Mouse (Mus musculus): ENCODE results near the gene Hist1h2bg.
"Not testable (repeated sequence)": the region's sequence is repeated elsewhere in the genome, so short reads cannot be mapped to it uniquely, and the experiment has no call there.

Gene Hist1h2bg

GRCm38 (mm10) chr13:23562699-23563462, 8.3 kb upstream of the Hist1h2bg start:
- DNase-seq: peak; percentile 44 to 70

- DNase-seq: no peak
Observed at GRCm38 (mm10) chr13:23564482-23564881, 6.7 kb upstream of the Hist1h2bg start.

- not testable (repeated sequence) for DNase-seq
Observed at GRCm38 (mm10) chr13:23570261-23571021, 755 bp upstream of the Hist1h2bg start.

DNA sequence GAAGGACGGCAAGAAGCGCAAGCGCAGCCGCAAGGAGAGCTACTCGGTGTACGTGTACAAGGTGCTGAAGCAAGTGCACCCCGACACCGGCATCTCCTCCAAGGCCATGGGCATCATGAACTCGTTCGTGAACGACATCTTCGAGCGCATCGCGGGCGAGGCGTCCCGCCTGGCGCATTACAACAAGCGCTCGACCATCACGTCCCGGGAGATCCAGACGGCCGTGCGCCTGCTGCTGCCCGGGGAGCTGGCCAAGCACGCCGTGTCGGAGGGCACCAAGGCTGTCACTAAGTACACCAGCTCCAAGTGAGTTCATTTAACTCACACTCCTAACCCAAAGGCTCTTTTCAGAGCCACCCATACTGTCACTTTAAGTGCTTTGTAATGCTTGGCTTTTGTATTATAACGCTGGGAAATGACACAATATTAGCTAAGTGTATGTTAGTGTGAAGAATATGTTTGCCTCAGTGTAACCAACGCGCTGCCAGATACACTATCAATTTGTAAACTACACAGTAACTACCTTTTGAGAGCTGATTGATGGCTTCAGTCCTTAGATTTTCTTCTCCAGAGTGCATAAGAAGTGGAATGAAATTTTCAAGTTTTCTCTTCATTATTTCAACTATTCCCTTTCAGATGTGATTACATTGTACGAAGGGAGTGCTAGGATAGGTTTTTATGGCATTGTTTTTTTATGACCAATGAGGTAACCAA, 465 bp downstream of the Hist1h2bg start:
- peak in 1 of 2 experiments; percentile 39 for DNase-seq

GRCm38 (mm10) chr13:23572218-23573033, 1.2 kb downstream of the Hist1h2bg start:
- no peak for DNase-seq

- peak in 1 of 2 experiments; percentile 18 for DNase-seq
Observed at GRCm38 (mm10) chr13:23573034-23573897, 2.1 kb downstream of the Hist1h2bg start.

DNA sequence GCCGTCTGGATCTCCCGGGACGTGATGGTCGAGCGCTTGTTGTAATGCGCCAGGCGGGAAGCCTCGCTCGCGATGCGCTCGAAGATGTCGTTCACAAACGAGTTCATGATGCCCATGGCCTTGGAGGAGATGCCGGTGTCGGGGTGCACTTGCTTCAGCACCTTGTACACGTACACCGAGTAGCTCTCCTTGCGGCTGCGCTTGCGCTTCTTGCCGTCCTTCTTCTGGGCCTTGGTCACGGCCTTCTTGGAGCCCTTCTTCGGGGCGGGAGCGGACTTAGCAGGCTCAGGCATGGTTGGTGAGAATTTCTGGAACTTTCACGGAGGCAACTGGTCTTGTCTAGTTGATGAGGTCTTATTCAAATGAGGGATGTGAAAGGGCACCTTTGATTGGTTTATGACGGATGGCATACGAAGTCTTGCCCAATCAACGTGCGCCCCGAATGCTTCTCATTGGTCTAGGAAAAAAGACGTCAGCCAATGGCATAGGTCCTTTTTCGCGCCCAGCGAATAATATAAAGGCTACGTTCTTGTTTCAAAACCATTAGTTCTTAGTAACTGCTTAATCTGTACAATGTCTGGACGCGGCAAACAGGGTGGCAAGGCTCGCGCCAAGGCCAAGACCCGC, 2.8 kb downstream of the Hist1h2bg start, which contains the start of the genes Hist1h2bf and Hist1h2ad:
Gene Hist1h2bf, minus strand, starts transcription at position 299 of the 627 bp plus-strand sequence.
Gene Hist1h2ad, plus strand, starts transcription at position 484 of the 627 bp plus-strand sequence.
- peak; percentile 88 to 94 for DNase-seq

DNA sequence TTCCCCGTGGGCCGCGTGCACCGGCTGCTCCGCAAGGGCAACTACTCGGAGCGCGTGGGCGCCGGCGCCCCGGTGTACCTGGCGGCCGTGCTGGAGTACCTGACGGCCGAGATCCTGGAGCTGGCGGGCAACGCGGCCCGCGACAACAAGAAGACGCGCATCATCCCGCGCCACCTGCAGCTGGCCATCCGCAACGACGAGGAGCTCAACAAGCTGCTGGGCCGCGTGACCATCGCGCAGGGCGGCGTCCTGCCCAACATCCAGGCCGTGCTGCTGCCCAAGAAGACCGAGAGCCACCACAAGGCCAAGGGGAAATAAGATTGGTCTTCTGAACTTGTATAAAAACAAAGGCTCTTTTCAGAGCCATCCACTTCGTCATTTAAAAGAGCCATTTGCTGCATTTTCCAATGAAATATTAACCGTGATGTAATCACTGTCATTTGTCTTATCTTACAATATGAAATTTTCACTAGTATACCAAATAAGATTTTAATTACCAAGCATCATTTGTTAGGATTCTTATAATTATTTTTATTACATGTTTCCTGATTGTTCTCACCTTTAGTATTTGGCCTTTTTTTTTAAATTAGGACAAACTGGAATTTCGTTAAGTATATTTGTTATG, 3.5 kb downstream of the Hist1h2bg start:
- DNase-seq: not testable (repeated sequence)

- DNase-seq: peak in 1 of 2 experiments; percentile 66
Observed at GRCm38 (mm10) chr13:23575271-23575851, 4.2 kb downstream of the Hist1h2bg start, which contains the start of gene Hist1h3d. Hist1h3d (plus strand) TSS chr13:23575763.

DNA sequence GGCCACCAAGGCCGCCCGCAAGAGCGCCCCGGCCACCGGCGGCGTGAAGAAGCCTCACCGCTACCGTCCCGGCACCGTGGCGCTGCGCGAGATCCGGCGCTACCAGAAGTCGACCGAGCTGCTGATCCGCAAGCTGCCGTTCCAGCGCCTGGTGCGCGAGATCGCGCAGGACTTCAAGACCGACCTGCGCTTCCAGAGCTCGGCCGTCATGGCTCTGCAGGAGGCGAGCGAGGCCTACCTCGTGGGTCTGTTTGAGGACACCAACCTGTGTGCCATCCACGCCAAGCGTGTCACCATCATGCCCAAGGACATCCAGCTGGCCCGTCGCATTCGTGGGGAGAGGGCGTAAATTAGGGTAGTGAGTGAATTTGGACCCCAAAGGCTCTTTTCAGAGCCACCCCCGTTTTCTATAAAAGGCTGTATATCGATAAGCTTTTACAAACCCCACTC, 4.7 kb downstream of the Hist1h2bg start:
- DNase-seq: peak in 1 of 2 experiments; percentile 39

DNA sequence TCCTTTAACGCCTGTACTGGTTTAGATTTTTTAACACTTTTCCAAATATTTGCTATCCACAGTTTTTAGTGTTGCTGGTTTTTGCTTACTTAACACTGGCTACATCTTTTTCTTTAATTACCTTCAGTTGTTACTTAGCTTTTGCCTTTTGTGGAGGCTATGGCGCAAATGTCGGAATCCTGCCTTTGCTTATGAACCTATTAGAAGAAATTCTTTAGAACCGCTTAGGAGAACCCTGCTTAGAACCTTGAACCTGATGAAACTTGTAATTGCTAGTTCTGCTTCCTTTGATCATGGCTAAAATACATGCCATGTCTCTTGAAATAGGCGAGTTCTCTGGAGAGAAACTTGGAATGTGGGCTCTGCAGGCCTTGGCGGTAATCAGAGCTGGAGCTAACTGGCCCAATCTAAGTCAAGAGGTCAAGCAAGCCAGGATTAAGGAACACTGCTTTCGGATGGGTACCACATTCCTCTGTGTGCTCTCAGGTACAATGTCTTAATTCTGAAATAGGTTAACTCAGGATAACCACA, 5.2 kb downstream of the Hist1h2bg start:
- DNase-seq: peak in 1 of 2 experiments; percentile 22

- DNase-seq: no peak
Observed at GRCm38 (mm10) chr13:23576906-23577639, 5.9 kb downstream of the Hist1h2bg start.

DNA sequence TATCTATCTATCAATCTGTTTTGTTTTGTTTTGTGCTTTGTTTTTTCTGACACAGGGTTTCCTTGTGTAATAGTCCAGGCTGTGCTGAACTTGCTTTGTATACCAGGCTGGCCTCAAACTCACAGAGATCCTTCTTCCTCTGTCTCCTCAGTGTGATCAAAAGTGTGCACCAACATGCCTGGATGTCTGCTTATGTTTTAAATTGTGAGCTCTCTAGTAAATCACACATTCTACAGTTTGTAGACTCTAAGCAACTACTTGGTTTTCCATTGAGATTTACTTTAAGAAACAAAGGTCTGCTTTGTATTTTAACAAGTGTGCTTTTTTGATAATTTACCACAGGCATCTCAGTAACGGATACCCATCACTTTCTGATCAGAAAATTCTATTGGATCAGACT, 6.6 kb downstream of the Hist1h2bg start:
- DNase-seq: no peak

DNA sequence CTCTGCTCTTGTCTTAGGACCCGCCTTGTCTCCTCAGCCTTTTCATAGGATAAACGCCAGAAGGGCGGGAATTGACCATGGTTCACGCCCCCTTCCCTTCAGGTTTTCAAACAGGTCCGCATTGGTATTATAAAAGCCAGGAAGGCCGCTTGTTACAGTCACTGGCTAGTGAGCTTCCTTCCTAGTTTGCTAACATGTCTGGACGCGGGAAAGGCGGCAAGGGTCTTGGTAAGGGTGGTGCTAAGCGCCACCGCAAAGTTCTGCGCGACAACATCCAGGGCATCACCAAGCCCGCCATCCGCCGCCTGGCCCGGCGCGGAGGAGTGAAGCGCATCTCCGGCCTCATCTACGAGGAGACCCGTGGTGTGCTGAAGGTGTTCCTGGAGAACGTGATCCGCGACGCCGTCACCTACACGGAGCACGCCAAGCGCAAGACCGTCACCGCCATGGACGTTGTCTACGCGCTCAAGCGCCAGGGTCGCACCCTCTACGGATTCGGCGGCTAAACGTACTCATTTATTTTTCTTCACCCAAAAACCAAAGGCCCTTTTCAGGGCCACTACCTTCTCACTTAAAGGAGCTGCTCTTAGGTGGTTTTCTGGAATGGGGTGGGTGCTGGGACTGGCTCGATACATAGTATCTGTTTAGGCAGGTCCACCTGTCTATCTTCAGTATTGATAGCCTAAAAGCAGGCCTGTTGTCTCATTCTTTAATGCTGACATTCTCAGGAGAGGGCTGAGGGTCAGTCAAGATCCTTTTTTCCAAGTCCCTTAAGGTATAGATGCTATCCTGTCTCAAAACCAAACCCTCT, 10.4 kb downstream of the Hist1h2bg start, which contains the start of gene Hist1h4d:
Gene Hist1h4d, plus strand, starts transcription at position 191 of the 811 bp plus-strand sequence.
- DNase-seq: peak; percentile 92 to 94

DNA sequence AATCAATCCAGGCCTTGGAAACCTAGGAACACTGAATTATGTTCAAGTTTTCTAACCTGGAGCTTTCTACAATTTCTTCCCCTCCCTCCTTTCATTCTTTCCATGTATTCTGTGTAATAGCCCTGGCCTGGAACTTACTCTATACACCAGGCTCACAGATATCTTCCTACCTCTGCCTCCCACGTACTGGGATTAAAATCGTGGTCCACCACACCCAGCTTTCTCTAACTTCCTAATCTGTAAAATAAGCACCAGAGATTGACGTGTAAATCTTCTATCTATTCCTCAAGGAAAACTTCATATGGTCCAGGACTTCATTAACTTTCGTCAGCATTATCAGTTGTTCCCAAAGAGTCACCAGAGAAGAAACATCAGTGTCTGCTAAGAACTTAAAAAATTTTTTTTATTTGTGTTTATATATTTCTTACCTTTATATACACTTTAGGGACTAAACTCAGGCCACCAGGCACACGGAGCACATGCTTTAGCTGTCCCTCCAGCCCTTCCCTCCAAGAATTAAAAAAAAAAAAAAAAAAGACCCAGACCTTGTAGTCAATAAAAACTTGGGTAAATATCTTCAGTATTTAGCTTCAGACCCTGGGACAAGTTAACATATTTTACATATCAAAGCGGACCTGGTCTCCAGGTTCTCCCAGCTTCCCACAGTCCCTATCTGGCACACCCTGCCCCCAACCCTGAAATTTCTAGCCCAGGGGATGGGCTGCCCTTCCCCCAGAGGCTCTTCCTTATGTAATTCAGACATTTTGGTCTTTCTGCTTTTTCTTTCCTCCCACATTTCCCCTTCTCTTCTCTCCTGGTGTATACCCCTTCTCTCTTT, 11.2 kb downstream of the Hist1h2bg start:
- DNase-seq: no peak

GRCm38 (mm10) chr13:23583387-23584068, 12.3 kb downstream of the Hist1h2bg start:
- no peak for DNase-seq

Data from kidney, postnatal 4 days (tissue).